Mouse (Mus musculus) midbrain, postnatal 0 days (tissue): ENCODE measurements around the gene Rdh8. TPM values are rescaled to one million over a fixed set of nuclear protein-coding genes. Genes with fewer than 3 reads are reported as not detected.

Source experiments
- ATAC-seq: fragments of 200-750 bp; cut with Nextera tagmentation; 2 replicates; pipeline ENCODE4 v1.8.0; 2017; ENCODE audit warnings: moderate number of reproducible peaks, mild to moderate bottlenecking, moderate TSS enrichment, moderate library complexity; ENCODE audit not compliant: low FRiP score
- DNase-seq: peaks from one replicate; pipeline ENCODE4 v3.0.0-alpha.2; 2015; ENCODE audit warnings: low spot score
- H3K27ac ChIP-seq: fragments of 300-500 bp; sonication (generic); 2 replicates; pipeline ENCODE4 v1.5.1; 2014; ENCODE audit warnings: low read depth, mild to moderate bottlenecking, low read length, mixed read lengths
- H3K27me3 ChIP-seq: fragments of 300-500 bp; sonication (generic); 2 replicates; pipeline ENCODE4 v1.6.1; 2014; ENCODE audit warnings: low read length, control low read depth, mixed read lengths; ENCODE audit not compliant: insufficient read depth
- H3K36me3 ChIP-seq: fragments of 300-500 bp; sonication (generic); 2 replicates; pipeline ENCODE4 v1.6.1; 2014; ENCODE audit warnings: low read length, control low read depth, mixed read lengths; ENCODE audit not compliant: insufficient read depth
- H3K4me1 ChIP-seq: fragments of 300-500 bp; sonication (generic); 2 replicates; pipeline ENCODE4 v1.6.1; 2014; ENCODE audit warnings: mild to moderate bottlenecking, control low read depth, antibody characterized with exemption, low read length, mixed read lengths; ENCODE audit not compliant: insufficient read depth
- H3K4me2 ChIP-seq: fragments of 300-500 bp; sonication (generic); 2 replicates; pipeline ENCODE4 v1.6.1; 2014; ENCODE audit warnings: low read depth, mild to moderate bottlenecking, low read length, mixed read lengths; ENCODE audit not compliant: poor library complexity, severe bottlenecking
- H3K4me3 ChIP-seq: fragments of 300-500 bp; sonication (generic); 2 replicates; pipeline ENCODE4 v1.5.1; 2014; ENCODE audit warnings: low read depth, mild to moderate bottlenecking, low read length, moderate library complexity
- H3K9ac ChIP-seq: fragments of 300-500 bp; sonication (generic); replicated peaks from 2 replicates; pipeline ENCODE4 v1.6.1; 2014; ENCODE audit warnings: mild to moderate bottlenecking, low read length, moderate library complexity, mixed read lengths; ENCODE audit not compliant: poor library complexity, severe bottlenecking
- H3K9me3 ChIP-seq: fragments of 300-500 bp; sonication (generic); 2 replicates; pipeline ENCODE4 v1.6.1; 2016; ENCODE audit warnings: low read length, control low read depth
- CTCF ChIP-seq: IDR thresholded peaks from 2 replicates; pipeline ENCODE4 v1.5.1; 2016; ENCODE audit warnings: antibody characterized with exemption, mild to moderate bottlenecking
- WGBS: fragments of 180-500 bp; shearing (Covaris S2); extraction: QIAGEN DNeasy Blood & Tissue Kit; methylation state at CpG from one replicate; pipeline ENCODE4 v1.1.7; 2014; 5-methylcytosine and 5-hydroxymethylcytosine counted together
- polyA plus RNA-seq: library from polyadenylated mRNA; unstranded; fragments of >200 nt; fragmentation: Nextera tagmentation; extraction: Ambion mirVana; gene quantifications from 2 replicates; pipeline ENCODE4 v1.2.1, GENCODE M21; 2015
- total RNA-seq: library from RNA; depleted of rRNA; stranded (reverse); fragments of >200 nt; gene quantifications from 2 replicates; pipeline ENCODE4 v1.2.3, GENCODE M21; 2014; rRNA removed

Gene Rdh8
- total RNA-seq (not detected in 2 replicates), polyA plus RNA-seq (not detected in 2 replicates)

DNA sequence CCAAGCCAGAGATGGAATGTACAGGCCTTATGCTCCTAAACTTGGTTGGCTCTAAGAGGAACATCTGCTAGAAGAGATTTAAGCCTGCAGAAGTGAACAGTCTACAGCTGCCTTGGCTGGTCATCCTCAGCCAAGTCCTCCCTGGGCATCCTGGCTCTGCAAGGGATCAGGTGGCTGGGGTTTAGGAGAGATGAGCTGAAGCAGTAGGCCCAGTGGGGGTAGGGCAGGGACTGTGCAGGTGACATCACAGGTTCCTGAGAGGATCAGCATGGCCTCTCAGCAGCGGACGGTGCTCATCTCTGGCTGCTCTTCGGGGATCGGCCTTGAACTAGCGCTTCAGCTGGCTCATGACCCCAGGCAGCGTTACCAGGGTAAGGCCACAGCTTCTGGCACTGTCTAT is at the start of gene Rdh8:
Rdh8 (plus strand) TSS at position 268 of the 400 bp plus-strand sequence.
- Histone ChIP-seq H3K4me2 (no peak within 1 kb of the TSS), H3K36me3 (no peaks in the 10 kb centered on the region), H3K4me1 (0 out of 2 replicates have a peak, but pooled peaks cover 3% of the 10 kb centered on the region), H3K27me3 (0 out of 2 replicates have a peak, but pooled peaks cover 5% of the 10 kb centered on the region), H3K4me3 (no peak within 1 kb of the TSS), H3K9me3 (no peaks in the 10 kb centered on the region), H3K9ac (no peak within 1 kb of the TSS), H3K27ac (no peak within 1 kb of the TSS)
- DNase-seq (no peak), ATAC-seq (no peak)
- 72% methylated on average over 6 of the region's 6 CpGs for WGBS
- no peak for TF ChIP-seq CTCF

DNA sequence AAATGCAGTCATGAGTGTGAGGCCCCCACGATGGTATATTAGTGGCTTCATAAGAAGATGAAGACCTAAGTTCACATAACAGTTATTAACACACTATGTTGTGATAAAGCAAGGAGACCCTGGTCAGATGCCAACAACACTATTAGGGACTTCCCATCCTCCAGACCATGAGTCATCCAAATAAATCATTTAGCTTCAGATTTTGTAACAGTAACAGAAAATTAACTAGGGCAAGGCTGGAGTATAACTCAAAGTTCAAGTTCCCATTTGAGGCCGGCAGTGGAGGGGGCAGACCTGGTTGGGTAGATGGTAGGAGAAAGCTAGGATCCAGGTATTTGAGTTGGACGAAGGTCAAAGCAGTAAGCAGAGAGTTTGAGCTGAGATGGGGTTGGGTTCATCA is 37.0 kb upstream of the Rdh8 start:
- Histone ChIP-seq H3K36me3 (no peaks in the 10 kb centered on the region), H3K9me3 (no peaks in the 10 kb centered on the region), H3K4me1 (no peaks in the 10 kb centered on the region), H3K4me2 (no peak overlapping the region), H3K9ac (no peak overlapping the region), H3K27me3 (no peaks in the 10 kb centered on the region), H3K27ac (no peak overlapping the region), H3K4me3 (no peak overlapping the region)
- 84% methylated on average over 3 of the region's 3 CpGs for WGBS
- ATAC-seq: no peak
- DNase-seq: no peak
- TF ChIP-seq CTCF: no peak

DNA sequence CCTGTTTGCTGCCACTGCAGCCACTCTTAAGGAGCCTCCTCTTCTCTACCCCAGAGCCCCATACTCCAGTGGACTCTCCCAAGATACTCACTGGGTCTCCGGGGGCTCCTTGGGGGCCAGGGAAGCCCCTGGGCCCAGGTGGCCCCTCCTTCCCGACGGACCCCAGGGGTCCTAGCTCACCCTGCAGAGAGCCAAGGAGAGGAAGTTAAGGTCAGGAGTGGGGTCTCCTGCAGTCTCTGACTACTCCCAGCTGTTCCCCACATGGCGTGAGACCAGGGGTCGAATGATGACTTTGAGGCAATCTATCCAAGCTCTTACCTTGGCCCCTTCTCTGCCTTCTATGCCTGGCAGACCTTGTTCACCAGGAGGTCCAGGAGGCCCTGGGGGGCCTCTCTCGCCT is 33.2 kb upstream of the Rdh8 start:
- Histone ChIP-seq H3K27ac (no peak overlapping the region), H3K27me3 (no peaks in the 10 kb centered on the region), H3K9ac (no peak overlapping the region), H3K36me3 (no peaks in the 10 kb centered on the region), H3K4me2 (no peak overlapping the region), H3K4me1 (no peaks in the 10 kb centered on the region), H3K9me3 (no peaks in the 10 kb centered on the region), H3K4me3 (no peak overlapping the region)
- WGBS: 86% methylated on average over 6 of the region's 6 CpGs
- DNase-seq (no peak), ATAC-seq (no peak)
- no peak for TF ChIP-seq CTCF

DNA sequence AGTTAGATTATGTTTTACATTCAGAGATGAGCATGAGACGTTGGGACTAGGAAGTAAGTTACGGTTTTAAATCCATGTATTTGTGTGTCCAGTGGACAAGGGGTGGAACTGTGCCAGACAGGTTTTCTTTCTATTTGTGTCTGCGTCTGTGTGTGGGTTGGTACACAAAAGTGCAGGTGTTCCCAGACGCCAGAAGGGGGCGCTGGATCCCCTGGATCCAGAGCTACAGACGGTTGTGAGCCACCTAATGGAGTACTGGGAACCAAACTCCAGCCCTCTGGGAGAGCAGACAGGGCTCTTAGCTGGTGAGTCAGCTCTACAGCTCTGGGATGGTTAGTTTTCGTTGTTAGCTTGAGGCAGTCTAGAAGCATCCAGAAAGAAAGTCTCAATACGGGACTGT is 30.3 kb upstream of the Rdh8 start:
- Histone ChIP-seq H3K9ac (no peak overlapping the region), H3K27me3 (no peaks in the 10 kb centered on the region), H3K4me2 (no peak overlapping the region), H3K4me3 (no peak overlapping the region), H3K27ac (no peak overlapping the region), H3K4me1 (no peaks in the 10 kb centered on the region), H3K36me3 (no peaks in the 10 kb centered on the region), H3K9me3 (no peaks in the 10 kb centered on the region)
- WGBS: 82% methylated on average over 8 of the region's 8 CpGs
- no peak for TF ChIP-seq CTCF
- DNase-seq (no peak), ATAC-seq (no peak)

DNA sequence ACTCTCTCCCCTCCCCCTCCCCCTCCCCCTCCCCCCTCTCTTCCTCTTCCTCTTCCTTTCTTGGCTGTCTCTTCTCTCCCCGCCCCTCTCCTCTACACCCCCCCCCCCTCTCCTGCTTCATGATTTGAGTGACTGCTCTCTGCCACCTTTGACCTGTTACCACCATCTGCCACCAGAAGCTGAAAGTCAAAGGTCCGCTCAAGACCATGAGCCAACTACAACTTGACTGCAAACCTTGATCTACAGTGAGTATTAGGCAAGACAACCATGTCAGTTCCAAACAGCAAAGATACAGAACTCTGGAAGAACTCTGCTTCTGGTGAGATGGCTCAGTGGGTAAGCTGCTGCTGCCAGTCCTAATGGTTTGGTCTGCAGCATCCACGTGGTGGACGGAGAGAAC is 28.7 kb upstream of the Rdh8 start:
- DNase-seq: no peak

DNA sequence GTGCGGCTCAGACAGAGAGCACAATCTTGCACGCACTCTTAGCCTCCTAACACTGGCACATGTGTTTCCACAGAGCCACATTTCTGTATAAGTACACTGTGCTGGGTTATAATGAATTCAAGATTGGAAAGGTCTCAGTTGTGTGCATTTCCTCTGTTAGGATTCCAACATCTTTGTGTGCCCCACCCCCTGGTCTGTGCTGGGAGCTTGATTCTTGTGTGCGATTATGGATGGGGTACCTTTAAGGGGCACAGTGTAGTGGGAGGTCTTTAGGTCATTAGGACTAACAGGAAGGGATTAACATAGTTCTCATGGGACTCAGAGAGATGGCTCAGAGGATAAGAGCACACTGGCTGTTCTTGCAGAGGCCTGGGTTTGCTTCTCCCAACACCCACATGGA is 28.0 kb upstream of the Rdh8 start:
- H3K36me3 ChIP-seq: no peaks in the 10 kb centered on the region
- no peak for DNase-seq
- 58% methylated on average over 3 of the region's 3 CpGs for WGBS

More for the DNA sequence above, 28.7 kb upstream of the Rdh8 start:
- H3K4me2 ChIP-seq: no peak overlapping the region
- no peak for ATAC-seq
- no peaks in the 10 kb centered on the region for H3K9me3 ChIP-seq
- H3K4me1 ChIP-seq: 0 out of 2 replicates have a peak, but pooled peaks cover 5% of the 10 kb centered on the region
- H3K4me3 ChIP-seq: no peak overlapping the region
- no peak for TF ChIP-seq CTCF
- 80% methylated on average over 3 of the region's 4 CpGs for WGBS
- H3K36me3 ChIP-seq: no peaks in the 10 kb centered on the region
- no peak overlapping the region for H3K27ac ChIP-seq
- no peaks in the 10 kb centered on the region for H3K27me3 ChIP-seq
- no peak overlapping the region for H3K9ac ChIP-seq

More for the DNA sequence above, 28.0 kb upstream of the Rdh8 start:
- no peak for ATAC-seq
- no peak for TF ChIP-seq CTCF
- Histone ChIP-seq H3K4me2 (no peak overlapping the region), H3K4me3 (no peak overlapping the region), H3K9me3 (no peaks in the 10 kb centered on the region), H3K27ac (no peak overlapping the region), H3K4me1 (0 out of 2 replicates have a peak, but pooled peaks cover 5% of the 10 kb centered on the region), H3K27me3 (no peaks in the 10 kb centered on the region), H3K9ac (no peak overlapping the region)
